Mouse (Mus musculus): ENCODE data around the gene H2-Q10. TPM values are rescaled to one million over a fixed set of nuclear protein-coding genes. Genes with fewer than 3 reads are reported as not detected.
"Not testable (repeated sequence)": the region's sequence is repeated elsewhere in the genome, so short reads cannot be mapped to it uniquely, and the experiment has no call there.

H2-Q10 gene
- polyA plus RNA-seq, 1 experiment from 2014 or later: 73.7 TPM

DNA sequence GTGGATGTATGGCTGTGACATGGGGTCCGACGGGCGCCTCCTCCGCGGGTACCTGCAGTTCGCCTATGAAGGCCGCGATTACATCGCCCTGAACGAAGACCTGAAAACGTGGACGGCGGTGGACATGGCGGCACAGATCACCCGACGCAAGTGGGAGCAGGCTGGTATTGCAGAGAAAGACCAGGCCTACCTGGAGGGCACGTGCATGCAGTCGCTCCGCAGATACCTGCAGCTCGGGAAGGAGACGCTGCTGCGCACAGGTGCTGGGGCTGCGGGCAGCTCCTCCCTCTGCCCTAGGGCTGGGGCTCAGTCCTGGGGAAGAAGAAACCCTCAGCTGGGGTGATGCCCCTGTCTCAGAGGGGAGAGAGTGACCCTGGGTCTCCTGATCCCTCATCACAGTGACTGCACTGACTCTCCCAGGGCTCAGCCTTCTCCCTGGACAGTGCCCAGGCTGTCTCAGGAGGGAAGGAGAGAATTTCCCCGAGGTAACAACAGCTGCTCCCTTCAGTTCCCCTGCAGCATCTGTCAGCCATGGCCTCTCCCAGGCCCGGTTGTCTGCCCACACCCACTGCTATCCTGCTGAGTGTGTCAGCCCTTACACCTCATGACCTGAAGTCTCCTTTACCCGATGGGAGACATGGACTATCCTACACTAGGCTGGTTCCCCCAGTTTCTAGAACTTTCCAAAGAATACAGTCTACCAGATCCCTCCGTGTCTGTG lies 29.8 kb upstream of the H2-Q10 start:
- H3K4me3 ChIP-seq (ENCODE audit: low read depth, low read length); H3K4me2 ChIP-seq; H3K9me3 ChIP-seq (ENCODE audit: control insufficient read depth, low read length); ATAC-seq (replicated peaks; ENCODE audit: low FRiP score); H3K4me1 ChIP-seq (replicated peaks; ENCODE audit: control insufficient read depth, insufficient read depth, low read length); DNase-seq (ENCODE audit: low spot score); H3K27ac ChIP-seq (ENCODE audit: low read depth, low read length); H3K9ac ChIP-seq (ENCODE audit: low read depth, low read length); H3K36me3 ChIP-seq (ENCODE audit: control insufficient read depth, insufficient read depth, low read length): not testable (repeated sequence)
- 38% methylated on average over 24 of the region's 27 CpGs for WGBS
- H3K27me3 ChIP-seq (replicated peaks; ENCODE audit: control insufficient read depth, insufficient read depth, low read length): peaks cover 21% of the 10 kb centered on the region

DNA sequence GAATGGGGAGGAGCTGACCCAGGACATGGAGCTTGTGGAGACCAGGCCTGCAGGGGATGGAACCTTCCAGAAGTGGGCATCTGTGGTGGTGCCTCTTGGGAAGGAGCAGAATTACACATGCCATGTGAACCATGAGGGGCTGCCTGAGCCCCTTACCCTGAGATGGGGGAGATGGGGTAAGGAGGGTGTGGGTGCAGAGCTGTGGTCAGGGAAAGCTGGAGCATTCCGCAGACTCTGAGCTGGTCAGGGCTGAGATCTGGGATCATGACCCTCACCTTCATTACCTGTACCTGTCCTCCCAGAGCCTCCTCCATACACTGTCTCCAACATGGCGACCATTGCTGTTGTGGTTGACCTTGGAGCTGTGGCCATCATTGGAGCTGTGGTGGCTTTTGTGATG lies 27.5 kb upstream of the H2-Q10 start:
- not testable (repeated sequence) for H3K4me2 ChIP-seq; H3K27ac ChIP-seq (ENCODE audit: low read depth, low read length); H3K9ac ChIP-seq (ENCODE audit: low read depth, low read length); ATAC-seq (replicated peaks; ENCODE audit: low FRiP score); H3K9me3 ChIP-seq (ENCODE audit: control insufficient read depth, low read length); H3K4me1 ChIP-seq (replicated peaks; ENCODE audit: control insufficient read depth, insufficient read depth, low read length); DNase-seq (ENCODE audit: low spot score); H3K4me3 ChIP-seq (ENCODE audit: low read depth, low read length); H3K36me3 ChIP-seq (ENCODE audit: control insufficient read depth, insufficient read depth, low read length)
- 83% methylated on average over 2 of the region's 2 CpGs for WGBS
- H3K27me3 ChIP-seq (replicated peaks; ENCODE audit: control insufficient read depth, insufficient read depth, low read length): peaks cover 21% of the 10 kb centered on the region

DNA sequence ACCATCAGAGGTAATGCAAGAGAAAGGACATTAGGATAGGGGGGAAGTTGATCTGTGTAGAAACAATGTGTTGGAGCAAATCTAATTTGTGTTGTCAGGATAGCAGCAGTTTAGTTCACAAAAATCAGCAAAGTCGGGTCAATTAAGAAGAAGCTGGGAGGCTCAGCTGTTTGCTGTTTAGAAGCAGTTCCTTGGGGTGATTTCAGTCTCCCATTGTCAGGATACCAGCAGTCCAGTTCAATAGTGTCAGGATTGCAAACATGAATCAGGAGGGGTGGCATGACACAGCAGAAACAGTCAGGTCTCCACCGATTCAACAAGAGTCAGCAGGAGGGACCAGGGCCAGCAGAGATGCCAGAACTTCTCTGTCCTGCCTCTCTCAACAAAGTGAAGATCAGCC lies 25.4 kb upstream of the H2-Q10 start:
- not testable (repeated sequence) for ATAC-seq (replicated peaks; ENCODE audit: low FRiP score); H3K4me2 ChIP-seq; H3K4me1 ChIP-seq (replicated peaks; ENCODE audit: control insufficient read depth, insufficient read depth, low read length); H3K9me3 ChIP-seq (ENCODE audit: control insufficient read depth, low read length); H3K27ac ChIP-seq (ENCODE audit: low read depth, low read length); DNase-seq (ENCODE audit: low spot score); H3K36me3 ChIP-seq (ENCODE audit: control insufficient read depth, insufficient read depth, low read length); H3K9ac ChIP-seq (ENCODE audit: low read depth, low read length); H3K4me3 ChIP-seq (ENCODE audit: low read depth, low read length); H3K27me3 ChIP-seq (replicated peaks; ENCODE audit: control insufficient read depth, insufficient read depth, low read length)
- 72% methylated on average over 2 of the region's 2 CpGs for WGBS

DNA sequence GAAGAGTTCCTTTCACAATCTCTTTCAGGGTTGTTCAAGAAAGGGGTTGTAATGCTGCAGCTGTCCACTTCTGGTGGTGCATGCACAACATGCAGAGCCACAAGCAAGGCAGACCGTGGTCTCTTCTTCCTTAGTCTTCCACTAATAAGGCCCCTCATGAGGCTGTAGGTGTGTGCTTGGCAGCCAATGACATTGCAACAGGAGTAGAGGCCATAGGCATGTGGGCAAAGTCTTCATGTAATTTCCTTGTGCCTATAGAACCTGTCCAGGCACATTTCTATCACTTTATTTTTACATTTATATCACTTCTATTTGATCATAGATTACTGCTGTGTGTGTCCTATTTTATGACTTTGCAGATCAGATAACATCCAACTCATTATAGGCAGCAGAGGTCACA lies 11.6 kb upstream of the H2-Q10 start:
- H3K4me2 ChIP-seq; ATAC-seq (replicated peaks; ENCODE audit: low FRiP score): not testable (repeated sequence)
- no CpG with 5 or more reads among the region's 1 CpGs for WGBS

DNA sequence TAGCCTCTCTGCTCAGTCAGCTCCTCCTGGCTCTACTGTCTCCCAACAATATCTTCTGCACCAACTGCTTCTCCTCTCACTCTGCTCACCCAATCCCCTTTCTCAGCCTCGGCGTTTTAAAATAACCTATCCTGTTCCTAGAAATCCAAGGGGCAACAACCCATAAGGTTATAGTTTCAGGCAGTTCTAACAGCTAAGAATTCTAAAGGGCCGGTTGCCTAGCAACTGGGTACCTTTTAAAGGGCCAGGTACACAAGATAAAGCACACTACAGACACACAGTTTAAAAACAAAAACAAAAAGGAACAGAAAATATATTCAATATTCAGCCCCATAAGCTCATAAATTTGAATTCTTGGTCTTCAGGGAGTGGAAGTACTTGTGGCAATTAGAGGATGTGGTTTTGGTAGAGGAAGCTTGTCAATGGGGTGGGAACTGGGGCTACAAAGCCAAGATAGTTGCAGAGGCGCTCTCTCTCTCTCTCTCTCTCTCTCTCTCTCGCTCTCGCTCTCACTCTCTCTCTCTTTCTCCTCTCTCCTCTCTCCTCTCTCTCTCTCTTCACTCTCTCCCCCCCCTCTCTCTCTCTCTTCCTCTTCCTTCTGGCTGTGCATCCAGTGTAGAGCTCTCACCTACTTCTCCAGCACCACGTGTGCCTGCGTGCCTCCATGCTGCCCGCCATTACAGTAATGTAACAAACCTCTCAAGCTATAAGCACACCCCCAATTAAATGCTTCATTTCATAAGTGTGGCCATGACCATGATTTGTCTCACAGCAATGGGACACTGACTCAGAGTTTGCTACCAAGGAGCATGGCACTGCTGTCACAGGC lies 9.2 kb upstream of the H2-Q10 start:
- WGBS: 25% methylated on average over 3 of the region's 9 CpGs
- not testable (repeated sequence) for H3K9ac ChIP-seq (ENCODE audit: low read depth, low read length)

More for the DNA sequence above, 11.6 kb upstream of the H2-Q10 start:
- not testable (repeated sequence) for H3K4me1 ChIP-seq (replicated peaks; ENCODE audit: control insufficient read depth, insufficient read depth, low read length); H3K9me3 ChIP-seq (ENCODE audit: control insufficient read depth, low read length); H3K9ac ChIP-seq (ENCODE audit: low read depth, low read length); H3K4me3 ChIP-seq (ENCODE audit: low read depth, low read length); H3K27me3 ChIP-seq (replicated peaks; ENCODE audit: control insufficient read depth, insufficient read depth, low read length); H3K36me3 ChIP-seq (ENCODE audit: control insufficient read depth, insufficient read depth, low read length); DNase-seq (ENCODE audit: low spot score); H3K27ac ChIP-seq (ENCODE audit: low read depth, low read length)

DNA sequence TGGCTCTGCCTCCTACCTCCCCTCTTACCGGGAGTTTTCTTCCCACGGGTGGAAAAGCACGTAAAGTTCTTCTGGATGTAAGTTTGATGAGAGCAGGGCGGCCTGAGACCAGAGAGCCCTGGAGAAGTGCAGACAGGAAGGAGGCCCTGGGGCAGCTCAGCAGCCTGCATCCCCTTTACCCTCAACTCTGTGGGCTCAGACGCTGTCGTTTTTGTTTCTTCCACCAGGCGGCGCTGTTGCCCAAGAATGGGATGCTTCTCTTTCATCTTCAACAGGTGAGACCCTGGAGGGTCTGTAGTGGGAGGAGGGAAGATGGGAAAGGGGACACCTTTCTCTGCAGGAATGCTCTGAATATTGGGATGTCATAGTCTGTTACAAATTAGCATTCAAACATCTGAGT lies 4.2 kb upstream of the H2-Q10 start:
- ATAC-seq (replicated peaks; ENCODE audit: low FRiP score); H3K9me3 ChIP-seq (ENCODE audit: control insufficient read depth, low read length); H3K4me1 ChIP-seq (replicated peaks; ENCODE audit: control insufficient read depth, insufficient read depth, low read length); H3K9ac ChIP-seq (ENCODE audit: low read depth, low read length); H3K4me3 ChIP-seq (ENCODE audit: low read depth, low read length); H3K27ac ChIP-seq (ENCODE audit: low read depth, low read length); H3K4me2 ChIP-seq; H3K36me3 ChIP-seq (ENCODE audit: control insufficient read depth, insufficient read depth, low read length): not testable (repeated sequence)
- DNase-seq (ENCODE audit: low spot score): peak; percentile 35
- WGBS: 6% methylated on average over 8 of the region's 8 CpGs
- H3K27me3 ChIP-seq (replicated peaks; ENCODE audit: control insufficient read depth, insufficient read depth, low read length): peaks cover 23% of the 10 kb centered on the region

More for the DNA sequence above, 9.2 kb upstream of the H2-Q10 start:
- H3K27ac ChIP-seq (ENCODE audit: low read depth, low read length); DNase-seq (ENCODE audit: low spot score); H3K4me3 ChIP-seq (ENCODE audit: low read depth, low read length); H3K27me3 ChIP-seq (replicated peaks; ENCODE audit: control insufficient read depth, insufficient read depth, low read length); ATAC-seq (replicated peaks; ENCODE audit: low FRiP score); H3K9me3 ChIP-seq (ENCODE audit: control insufficient read depth, low read length); H3K36me3 ChIP-seq (ENCODE audit: control insufficient read depth, insufficient read depth, low read length); H3K4me1 ChIP-seq (replicated peaks; ENCODE audit: control insufficient read depth, insufficient read depth, low read length); H3K4me2 ChIP-seq: not testable (repeated sequence)

DNA sequence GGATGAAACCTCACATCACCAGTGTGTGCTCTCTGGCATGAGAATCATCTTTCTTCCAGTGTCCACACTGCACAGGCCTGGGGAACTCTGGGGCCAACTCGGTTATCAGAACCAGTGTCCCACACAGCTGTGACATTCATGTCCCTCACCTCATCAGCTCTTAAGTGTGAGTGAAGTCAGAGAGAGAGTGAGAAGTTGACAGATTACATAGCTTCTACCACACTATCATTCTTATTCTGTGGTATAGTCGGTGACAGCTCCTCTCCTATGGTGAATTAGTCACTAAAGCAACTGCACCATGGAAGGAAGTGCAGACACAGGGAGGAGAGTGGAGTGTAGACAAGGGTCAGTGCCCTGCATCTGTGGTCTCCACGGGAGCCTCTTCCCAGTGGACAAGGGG lies 953 bp upstream of the H2-Q10 start:
- not testable (repeated sequence) for H3K4me3 ChIP-seq (ENCODE audit: low read depth, low read length); H3K27ac ChIP-seq (ENCODE audit: low read depth, low read length); H3K9ac ChIP-seq (ENCODE audit: low read depth, low read length); H3K4me1 ChIP-seq (replicated peaks; ENCODE audit: control insufficient read depth, insufficient read depth, low read length); ATAC-seq (replicated peaks; ENCODE audit: low FRiP score); H3K36me3 ChIP-seq (ENCODE audit: control insufficient read depth, insufficient read depth, low read length); H3K4me2 ChIP-seq; DNase-seq (ENCODE audit: low spot score); H3K9me3 ChIP-seq (ENCODE audit: control insufficient read depth, low read length)
- peaks cover 29% of the 10 kb centered on the region for H3K27me3 ChIP-seq (replicated peaks; ENCODE audit: control insufficient read depth, insufficient read depth, low read length)
- 40% methylated on average over 3 of the region's 3 CpGs for WGBS

DNA sequence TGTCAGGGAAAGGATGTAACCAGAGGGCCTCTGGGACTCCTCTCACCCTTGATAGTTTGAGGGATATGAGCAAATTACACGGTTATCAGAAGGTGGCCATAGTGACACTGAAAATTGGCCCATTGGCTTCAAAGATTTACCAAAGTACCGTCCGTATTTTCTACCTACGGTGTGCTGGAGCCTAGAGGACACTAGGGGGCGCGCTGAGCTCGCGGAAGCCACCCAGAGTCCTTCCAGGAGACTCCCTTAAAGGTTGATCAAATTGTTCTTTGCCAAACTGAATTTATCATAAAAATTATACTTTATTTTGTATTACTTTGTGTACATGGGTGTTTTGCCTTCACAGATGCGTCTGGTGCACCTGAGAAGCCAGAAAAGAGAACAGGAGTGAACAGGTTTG lies 14.2 kb downstream of the H2-Q10 start:
- no peak overlapping the region for H3K9ac ChIP-seq (ENCODE audit: low read depth, low read length)
- no peak overlapping the region for H3K4me2 ChIP-seq
- no peaks in the 10 kb centered on the region for H3K9me3 ChIP-seq (ENCODE audit: control insufficient read depth, low read length)
- H3K4me1 ChIP-seq (replicated peaks; ENCODE audit: control insufficient read depth, insufficient read depth, low read length): no peaks in the 10 kb centered on the region
- no peak overlapping the region for H3K27ac ChIP-seq (ENCODE audit: low read depth, low read length)
- WGBS: 1% methylated on average over 9 of the region's 9 CpGs
- no peaks in the 10 kb centered on the region for H3K36me3 ChIP-seq (ENCODE audit: control insufficient read depth, insufficient read depth, low read length)
- H3K4me3 ChIP-seq (ENCODE audit: low read depth, low read length): no peak overlapping the region
- no peak for ATAC-seq (replicated peaks; ENCODE audit: low FRiP score)
- DNase-seq (ENCODE audit: low spot score): no peak
- H3K27me3 ChIP-seq (replicated peaks; ENCODE audit: control insufficient read depth, insufficient read depth, low read length): no peaks in the 10 kb centered on the region

DNA sequence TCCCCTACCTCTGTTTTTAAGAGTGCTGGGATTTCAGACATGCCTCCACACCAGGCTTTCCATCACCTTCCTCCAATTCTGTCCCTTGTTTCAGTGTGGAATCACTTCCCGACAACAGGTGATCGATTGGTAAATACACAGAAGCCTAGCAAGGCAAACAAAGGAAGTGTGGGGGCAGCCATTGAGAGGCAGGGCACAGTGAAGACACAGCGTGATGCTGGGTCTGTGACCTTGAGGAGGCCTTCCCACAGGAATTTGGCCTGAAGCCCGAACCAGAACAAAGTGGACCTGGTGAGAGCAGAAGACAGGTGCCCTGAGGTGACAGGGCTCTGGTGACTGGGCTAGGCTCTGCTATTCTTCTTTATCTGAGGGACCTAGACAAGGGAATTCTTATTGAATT lies 15.8 kb downstream of the H2-Q10 start:
- H3K27ac ChIP-seq (ENCODE audit: low read depth, low read length): peak overlapping the region; percentile 43
- WGBS: 39% methylated on average over 4 of the region's 4 CpGs

More for the DNA sequence above, 15.8 kb downstream of the H2-Q10 start:
- Histone ChIP-seq H3K4me1 (replicated peaks; ENCODE audit: control insufficient read depth, insufficient read depth, low read length) (no peaks in the 10 kb centered on the region), H3K27me3 (replicated peaks; ENCODE audit: control insufficient read depth, insufficient read depth, low read length) (no peaks in the 10 kb centered on the region), H3K4me3 (ENCODE audit: low read depth, low read length) (no peak overlapping the region), H3K9me3 (ENCODE audit: control insufficient read depth, low read length) (no peaks in the 10 kb centered on the region), H3K4me2 (no peak overlapping the region), H3K36me3 (ENCODE audit: control insufficient read depth, insufficient read depth, low read length) (no peaks in the 10 kb centered on the region), H3K9ac (ENCODE audit: low read depth, low read length) (no peak overlapping the region)
- ATAC-seq (replicated peaks; ENCODE audit: low FRiP score): no peak
- no peak for DNase-seq (ENCODE audit: low spot score)
